Mouse (Mus musculus): ENCODE measurements around the gene Ascl4.

GRCm38 (mm10) chr10:85964316-85964715 lies 36.8 kb downstream of the Ascl4 start:
- TF ChIP-seq CTCF (IDR thresholded peaks at IDR 0.05; ENCODE audit: borderline replicate concordance, control insufficient read depth, extremely low read depth, insufficient read depth, low read length, poor library complexity) (no peak), POLR2A (IDR thresholded peaks at IDR 0.05; ENCODE audit: control insufficient read depth, extremely low read depth, insufficient read depth, low read length, poor library complexity) (no peak)

Data from thymus, adult 2 months (tissue).